Mouse (Mus musculus): Measurements from ENCODE around the gene Prr12. TPM values are rescaled to one million over a fixed set of nuclear protein-coding genes. Genes with fewer than 3 reads are reported as not detected.

The Prr12 gene
- total RNA-seq, 2 experiments from 2014 or later: 47.7 to 59.7 TPM

GRCm38 (mm10) chr7:45077829-45078228, 25.1 kb upstream of the Prr12 start:
- no peak for DNase-seq

DNA sequence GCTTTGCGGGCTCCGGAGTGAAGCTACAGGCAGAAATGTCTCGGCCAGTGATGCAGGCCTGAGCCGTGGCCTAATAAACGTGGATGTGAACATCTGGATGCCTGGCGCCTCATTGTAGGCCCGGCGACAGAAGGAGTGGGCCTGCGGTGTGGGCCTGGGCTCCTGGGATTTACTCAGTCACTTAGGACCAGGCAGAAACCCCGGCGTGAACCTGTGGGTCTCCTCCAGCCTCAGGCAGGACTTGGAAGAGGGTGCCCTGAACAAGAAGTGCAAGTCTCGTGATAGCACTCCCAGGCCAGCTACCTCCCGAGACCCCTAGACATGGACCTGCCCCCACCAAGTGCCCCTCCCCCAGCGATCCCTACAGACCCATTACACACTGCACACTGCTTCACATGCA, 24.6 kb upstream of the Prr12 start:
- no peak for DNase-seq

DNA sequence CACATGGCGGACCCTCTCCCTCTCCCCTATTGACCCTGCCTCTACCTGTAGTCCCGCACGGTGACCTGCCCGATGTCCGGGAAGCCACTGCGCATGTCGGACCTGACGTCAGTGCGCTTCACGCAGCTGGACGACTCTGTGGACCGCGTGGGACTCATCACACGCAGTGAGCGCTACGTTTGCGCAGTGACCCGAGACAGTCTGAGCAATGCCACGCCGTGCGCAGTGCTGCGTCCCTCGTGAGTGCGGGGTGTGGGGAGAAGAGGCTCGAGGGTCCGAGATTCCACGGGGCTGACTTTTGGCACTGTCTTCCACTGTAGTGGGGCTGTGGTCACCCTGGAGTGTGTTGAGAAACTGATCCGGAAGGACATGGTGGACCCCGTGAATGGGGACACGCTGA, 23.8 kb upstream of the Prr12 start:
- DNase-seq: no peak

GRCm38 (mm10) chr7:45075405-45075804, 22.7 kb upstream of the Prr12 start:
- peak; percentile 64 to 77 for DNase-seq

GRCm38 (mm10) chr7:45073949-45074348, 21.3 kb upstream of the Prr12 start:
- DNase-seq: no peak

- no peak for DNase-seq
Observed at GRCm38 (mm10) chr7:45073171-45073707, 20.6 kb upstream of the Prr12 start.

DNA sequence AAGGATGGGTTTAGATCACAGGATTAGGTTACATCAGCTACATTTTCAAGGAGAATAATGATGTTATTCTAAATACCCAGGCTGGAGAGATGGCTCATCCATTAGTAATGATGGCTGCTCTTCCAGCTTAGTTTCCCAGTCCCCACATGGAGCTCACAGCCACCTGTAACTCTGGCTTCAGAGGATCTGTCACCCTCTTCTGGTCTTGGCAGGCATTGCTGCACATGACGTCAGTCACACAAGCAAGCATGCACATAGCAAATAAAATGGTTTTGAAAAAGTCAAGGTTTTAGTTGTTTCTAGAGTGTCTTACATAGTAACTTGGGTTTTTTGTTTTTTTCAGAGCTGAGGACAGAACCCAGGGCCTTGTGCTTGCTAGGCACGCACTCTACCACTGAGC, 19.5 kb upstream of the Prr12 start:
- peak; percentile 67 to 72 for DNase-seq

DNA sequence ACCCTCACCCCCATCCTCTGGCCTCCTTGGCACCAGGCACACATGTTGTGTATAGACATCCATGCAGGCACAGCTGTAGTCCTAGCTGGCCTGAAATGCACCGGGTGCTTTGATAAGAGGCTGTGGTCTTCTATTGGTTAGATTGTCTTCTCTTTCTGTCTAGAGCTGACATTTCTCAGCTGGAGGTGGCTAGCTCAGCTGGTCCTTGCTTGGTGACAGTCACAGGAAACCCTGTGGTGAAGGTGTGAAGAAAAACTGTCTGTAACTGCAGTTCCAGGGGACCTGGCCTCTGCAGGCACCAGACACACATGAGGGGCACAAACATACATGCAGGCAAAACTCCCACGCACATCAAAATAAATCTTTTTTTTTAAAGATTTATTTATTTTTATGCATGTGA, 17.0 kb upstream of the Prr12 start:
- no peak for DNase-seq

- DNase-seq: peak; percentile 62 to 66
Observed at GRCm38 (mm10) chr7:45068000-45068318, 15.3 kb upstream of the Prr12 start.

- DNase-seq: no peak
Observed at GRCm38 (mm10) chr7:45067190-45067999, 14.7 kb upstream of the Prr12 start.

DNA sequence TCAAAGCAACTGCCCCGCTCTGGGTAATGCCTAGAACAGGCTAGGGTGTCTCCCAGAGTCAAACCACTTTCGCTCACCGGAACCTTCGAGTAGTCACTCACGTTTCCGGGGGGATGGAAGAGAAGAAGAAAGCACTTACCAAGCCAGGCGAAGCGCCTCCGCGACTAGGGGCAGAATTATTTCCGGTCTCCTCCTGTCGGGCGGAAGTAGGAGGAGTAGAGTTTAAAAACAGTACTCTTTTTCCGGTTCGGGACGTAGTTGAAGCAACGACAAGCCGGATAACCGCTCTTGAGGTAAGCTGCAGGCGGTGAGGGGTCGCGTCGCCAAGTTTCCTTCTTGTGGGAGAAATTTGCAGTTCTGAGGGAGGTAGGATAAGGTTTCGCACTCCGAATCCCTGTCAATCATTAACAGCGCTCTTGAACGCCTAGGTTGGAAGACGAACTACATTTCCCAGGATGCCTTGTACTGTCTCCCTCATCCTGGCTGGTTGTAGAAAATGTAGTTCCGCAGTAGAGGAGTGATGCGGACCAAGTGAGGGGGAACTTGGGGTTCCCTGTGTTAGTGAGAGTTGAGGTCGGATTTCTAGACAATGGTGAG, 9.7 kb upstream of the Prr12 start, which contains the start of the genes Nosip and Prrg2:
TSS of gene Nosip (plus strand) at position 191 of the 597 bp plus-strand sequence.
TSS of gene Prrg2 (minus strand) at position 439 of the 597 bp plus-strand sequence.
- peak; percentile 93 to 94 for DNase-seq

- peak in 1 of 2 experiments; percentile 59 for DNase-seq
Observed at GRCm38 (mm10) chr7:45061532-45062075, 8.9 kb upstream of the Prr12 start.

- DNase-seq: no peak
Observed at GRCm38 (mm10) chr7:45060632-45061122, 8.0 kb upstream of the Prr12 start.

GRCm38 (mm10) chr7:45058607-45059571, 6.2 kb upstream of the Prr12 start:
- no peak for DNase-seq

GRCm38 (mm10) chr7:45056972-45057348, 4.3 kb upstream of the Prr12 start:
- DNase-seq: no peak

DNA sequence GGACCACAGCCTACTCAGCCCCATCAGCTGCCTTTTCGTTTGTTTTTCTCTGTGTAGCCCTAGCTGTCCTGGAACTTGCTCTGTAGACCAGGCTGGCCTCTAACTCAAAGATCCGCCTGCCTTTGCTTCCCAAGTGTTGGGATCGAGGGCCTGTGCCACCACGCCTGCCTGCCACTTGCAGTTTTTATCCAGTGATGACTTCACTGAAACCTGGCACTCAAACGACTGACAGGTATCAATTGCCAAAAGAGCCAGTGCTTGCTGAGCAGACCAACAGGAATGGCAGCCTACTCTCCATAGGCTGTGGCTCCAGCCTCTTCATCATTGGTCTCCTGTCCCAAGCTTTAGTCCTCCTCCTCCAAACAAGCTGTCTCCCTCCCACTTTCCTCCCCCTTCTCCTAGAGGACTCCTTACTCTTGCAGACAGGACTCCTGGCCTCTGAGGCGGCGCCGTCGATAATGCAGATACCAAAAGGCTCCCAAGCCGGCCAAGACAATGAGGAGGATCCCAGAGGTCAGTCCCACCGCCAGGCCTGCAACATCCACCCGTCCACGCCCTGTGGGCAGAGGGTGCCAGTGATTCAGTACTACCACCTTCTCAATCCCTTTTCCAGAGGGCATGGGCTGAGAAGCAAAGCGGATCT, 3.8 kb upstream of the Prr12 start:
- DNase-seq: no peak

DNA sequence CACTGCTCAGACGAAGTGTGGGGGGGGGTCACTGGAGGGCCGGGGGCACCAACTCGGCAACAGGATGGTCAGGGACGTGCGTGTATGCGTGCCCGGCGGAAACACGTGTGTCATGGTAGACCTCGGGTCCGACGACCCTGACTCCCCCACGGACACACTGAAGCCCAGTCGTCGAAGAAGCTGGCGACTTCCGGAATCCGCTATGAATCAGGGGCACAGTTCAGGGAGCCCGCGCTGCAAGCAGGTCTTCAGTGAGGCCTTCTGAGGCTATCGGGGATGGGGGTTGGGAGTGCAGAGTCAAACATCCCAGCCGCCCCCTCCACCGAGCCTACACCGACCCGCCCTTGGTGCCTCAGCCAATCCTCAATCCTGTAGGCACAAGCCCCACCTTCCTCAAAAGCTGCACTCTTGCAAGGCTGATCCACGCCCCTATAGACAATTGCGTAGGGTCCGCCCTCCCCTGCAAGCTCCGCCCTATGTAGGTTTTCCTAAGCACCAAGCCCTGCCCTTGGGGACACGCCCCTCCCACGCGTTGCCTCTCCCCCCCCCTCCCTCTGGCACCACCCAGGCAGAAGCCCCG, 1.3 kb upstream of the Prr12 start:
- DNase-seq: peak; percentile 96

GRCm38 (mm10) chr7:45053117-45053930, 643 bp upstream of the Prr12 start:
- peak; percentile 79 to 87 for DNase-seq

DNA sequence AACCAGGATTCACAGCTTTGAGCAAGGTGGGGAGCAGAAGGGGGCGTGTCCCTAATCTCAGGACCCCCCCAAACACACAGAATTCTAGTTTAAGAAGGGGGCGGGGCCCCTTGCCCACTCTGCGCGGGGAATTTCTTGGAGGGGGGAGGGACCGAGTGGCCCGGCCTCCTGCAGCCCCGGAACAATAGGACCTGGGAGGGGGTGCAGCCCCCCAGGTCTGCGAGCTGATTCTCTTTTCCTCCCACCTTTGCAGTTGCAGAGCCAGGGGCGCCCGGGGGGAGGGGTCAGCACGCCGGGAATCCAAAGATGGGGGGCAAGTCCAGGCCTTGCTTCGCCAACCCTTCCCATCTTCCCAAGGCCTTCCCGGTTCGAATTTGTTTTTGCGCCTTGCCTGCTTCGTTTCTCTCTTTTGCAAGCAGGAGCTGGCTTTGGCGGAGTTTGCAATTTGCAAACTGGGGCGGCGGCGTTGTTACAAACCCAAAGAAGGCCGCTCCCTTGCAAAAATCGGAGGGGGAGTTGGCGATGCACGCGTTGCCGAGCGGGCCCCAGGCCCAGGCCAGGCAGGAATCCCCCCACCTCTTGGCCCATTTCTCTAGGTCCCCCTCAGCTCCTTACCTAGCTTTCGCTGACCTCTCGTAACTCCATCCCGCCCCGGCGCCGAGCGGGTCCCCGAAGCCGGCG, 360 bp downstream of the Prr12 start:
- peak in 1 of 2 experiments; percentile 53 for DNase-seq

Measured in adrenal gland, postnatal 36 days (tissue).